Mouse (Mus musculus) megakaryocyte, adult 5-6 weeks (primary cell): ENCODE measurements around the gene Ubr4. TPM values are rescaled to one million over a fixed set of nuclear protein-coding genes. Genes with fewer than 3 reads are reported as not detected.

Experiments
- ATAC-seq: 2 replicates; pipeline ENCODE4 v1.8.0; 2016; ENCODE audit warnings: mild to moderate bottlenecking, inconsistent platforms; ENCODE audit not compliant: poor library complexity, severe bottlenecking
- total RNA-seq, 2 experiments: library from RNA; stranded (forward) in 1 of 2; stranded (reverse) in 1 of 2; fragments of 153-499, 151-499 nt in 1 of 2; fragments of 221-1000, 200-1000 nt in 1 of 2; gene quantifications; 2 replicates each; pipeline versions ENCODE4 v1.2.3 to v1.2.4; 2015 to 2017

Gene Ubr4
- total RNA-seq, 2 experiments from 2014 or later, result 49.1 to 59.0 TPM

DNA sequence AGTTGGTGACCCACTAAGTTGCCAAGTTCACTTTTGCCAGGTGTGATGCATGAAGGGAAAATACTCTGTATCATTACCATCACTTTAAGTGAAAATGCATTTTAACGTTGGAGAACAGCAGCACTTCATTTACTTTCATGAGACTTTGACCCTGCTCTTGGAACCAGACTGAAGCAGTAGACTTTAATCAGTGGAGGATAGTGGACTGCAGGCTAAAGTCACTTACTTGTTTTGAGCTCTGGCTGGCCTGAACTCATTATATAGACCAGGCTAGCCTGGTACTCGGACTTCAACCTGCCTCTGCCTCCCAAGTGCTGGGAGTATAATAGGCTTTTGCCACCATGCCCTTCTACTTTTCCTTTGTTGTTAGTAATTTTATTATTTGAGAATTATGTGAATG is 70.9 kb downstream of the Ubr4 start:
- no peak for ATAC-seq

- peak; percentile 100 for ATAC-seq
Observed at GRCm38 (mm10) chr4:139430176-139430575, 77.8 kb downstream of the Ubr4 start.

DNA sequence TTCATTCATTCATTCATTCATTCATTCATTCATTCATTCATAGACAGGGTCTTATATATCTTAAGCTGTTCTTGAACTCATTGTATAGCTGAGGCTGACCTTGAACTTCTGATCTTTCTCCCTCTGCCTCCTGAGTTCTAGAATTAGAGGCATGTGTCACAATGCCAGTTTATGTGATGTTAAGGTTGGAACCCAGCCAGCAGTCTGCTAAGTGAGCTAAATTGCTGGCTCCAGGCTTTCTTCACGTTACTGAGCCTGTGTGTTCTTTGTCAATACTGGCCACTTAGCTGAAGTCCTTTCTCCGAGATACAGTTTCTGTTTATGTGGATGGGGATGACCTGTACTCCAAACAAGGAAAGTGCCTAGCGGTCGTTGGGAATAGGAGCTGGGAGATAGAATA is 78.5 kb downstream of the Ubr4 start:
- no peak for ATAC-seq

GRCm38 (mm10) chr4:139432966-139433765 is 80.8 kb downstream of the Ubr4 start:
- ATAC-seq, result no peak

- no peak for ATAC-seq
Observed at GRCm38 (mm10) chr4:139441244-139441643, 88.8 kb downstream of the Ubr4 start.

DNA sequence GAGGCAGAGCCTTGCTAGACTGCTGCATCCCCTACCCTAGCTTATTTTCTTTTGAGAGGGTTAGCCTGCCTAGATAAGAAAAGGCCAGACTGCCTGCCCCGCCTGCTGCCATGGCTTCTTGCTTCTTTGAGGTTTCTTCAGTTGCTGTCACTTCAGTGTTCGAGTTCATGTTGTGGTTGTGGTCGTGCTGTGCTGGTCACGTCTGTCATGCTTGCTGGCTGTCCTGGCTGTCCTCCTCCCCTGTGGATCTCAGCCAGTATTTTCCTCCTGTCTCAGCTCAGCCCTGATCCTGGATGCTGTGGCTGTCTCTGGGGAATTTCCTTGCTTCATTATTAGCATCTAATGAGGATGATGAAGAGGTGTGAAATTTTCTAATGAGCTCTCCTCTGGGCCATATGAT is 89.4 kb downstream of the Ubr4 start:
- no peak for ATAC-seq

DNA sequence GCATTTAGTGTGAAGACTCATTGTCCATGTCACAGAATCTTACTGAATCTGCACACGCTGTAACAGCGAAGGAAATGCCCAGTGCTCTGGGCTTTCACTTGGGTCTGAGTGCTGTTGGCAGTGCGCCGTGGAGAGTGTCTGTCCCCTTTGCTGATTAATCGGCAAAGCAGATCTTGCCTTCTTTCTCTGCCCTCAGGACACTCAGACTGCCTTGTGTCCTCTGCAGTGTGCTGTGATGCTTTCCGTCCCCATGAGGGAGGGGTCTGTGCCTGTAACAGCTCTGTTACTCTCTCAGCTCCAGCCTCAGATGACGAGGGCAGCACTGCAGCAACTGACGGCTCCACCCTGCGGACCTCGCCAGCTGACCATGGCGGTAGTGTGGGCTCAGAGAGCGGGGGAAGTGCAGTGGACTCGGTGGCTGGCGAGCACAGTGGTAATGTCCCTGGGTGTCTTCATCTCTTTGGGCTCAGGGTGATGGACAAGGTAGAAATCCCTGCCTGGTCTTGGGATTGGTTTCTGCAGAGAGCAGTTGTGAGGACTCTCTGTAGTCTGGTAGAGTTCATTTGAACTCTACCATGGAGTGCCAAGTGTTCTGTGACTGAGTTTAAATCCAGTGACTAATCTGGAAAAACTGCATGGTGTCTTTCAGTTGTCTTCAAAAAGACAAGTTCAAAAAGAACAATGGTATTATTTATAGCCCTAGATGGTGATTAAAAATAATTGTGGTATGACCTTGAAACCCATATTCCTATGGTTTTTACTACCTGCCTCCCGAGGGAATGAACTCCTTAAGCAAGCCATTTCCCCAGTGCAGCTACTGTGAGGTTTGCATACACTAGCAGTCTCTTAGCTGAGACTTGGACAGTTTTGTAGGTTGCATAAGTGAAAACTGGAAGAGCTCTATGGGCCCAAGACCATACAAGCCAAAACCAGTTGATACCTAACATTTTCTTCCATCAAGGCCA is 90.3 kb downstream of the Ubr4 start:
- ATAC-seq, result no peak

DNA sequence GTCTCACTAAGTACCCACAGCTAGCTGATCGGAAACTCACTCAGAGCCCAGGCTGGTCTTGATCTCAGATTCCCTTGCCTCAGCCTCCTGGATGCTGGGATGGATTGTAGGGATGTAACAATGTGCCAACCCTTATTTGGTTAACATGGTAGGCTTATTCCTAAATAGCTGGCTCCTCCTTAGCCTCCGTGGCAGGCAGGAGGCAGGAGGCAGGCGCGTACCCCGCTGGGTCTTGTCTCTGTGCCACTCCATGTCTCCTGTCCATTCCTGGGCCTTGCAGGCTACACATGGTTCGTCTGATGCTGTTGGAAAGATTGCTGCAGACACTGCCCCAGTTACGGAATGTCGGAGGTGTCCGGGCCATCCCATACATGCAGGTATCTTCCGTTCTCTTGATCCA is 91.9 kb downstream of the Ubr4 start:
- ATAC-seq, result no peak

DNA sequence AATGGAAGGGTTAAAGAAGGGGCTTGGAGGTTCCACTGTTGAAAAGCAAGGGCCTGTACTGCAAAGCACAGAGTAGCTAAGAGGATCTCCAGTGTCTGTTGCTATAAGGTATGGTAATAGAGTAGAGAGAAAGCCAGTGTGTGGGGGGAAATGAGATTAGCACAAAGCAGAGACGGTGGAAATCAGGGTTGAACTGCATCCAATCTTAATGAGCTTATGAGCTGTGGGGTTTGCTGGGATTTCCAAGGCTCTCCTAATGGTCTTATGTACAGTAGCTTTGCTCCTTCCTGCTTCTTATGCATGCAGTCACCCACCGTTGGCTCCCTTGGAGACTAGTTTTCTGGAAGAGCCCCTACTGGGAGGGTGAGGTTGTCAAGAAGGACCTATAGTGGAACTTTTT is 93.8 kb downstream of the Ubr4 start:
- ATAC-seq, result no peak

DNA sequence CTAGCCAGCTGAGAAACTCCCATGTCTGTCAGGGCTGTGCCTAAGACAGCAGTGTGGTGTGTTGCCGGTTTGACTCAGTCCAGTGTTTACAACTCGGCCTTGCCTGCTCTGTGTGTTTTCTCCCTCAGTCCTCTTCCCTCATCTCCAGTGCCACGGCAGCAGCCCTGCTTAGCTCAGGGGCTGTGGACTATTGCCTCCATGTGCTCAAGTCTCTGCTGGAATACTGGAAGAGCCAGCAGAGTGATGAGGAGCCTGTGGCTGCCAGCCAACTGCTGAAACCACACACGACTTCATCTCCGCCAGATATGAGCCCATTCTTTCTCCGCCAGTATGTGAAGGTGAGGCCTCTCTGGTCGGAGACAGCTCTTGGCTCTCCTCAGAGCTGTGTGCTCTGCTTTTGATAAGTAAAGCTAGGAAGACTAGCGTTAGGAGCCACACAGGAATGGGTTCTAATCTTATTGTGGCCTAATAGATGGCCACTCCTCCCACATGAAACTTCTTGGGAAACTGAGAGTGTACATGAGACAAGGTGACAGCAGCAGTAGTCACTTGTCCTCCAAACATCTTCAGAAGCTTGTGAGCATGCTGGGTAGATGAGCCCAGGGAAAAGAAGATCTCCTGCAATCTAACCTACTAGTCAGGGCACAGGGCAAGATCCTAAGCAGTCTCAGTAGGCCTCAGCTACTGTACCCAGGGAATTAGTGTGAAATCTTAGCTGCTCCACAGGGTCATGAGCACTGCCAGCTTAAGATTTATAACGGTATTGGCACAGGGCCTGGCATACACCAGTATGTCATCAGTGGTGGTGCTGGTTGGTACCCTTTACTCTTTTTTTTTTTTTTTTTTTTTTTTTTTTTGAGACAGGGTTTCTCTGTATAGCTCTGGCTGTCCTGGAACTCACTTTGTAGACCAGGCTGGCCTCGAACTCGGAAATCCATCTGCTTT is 94.6 kb downstream of the Ubr4 start:
- no peak for ATAC-seq

- ATAC-seq, result no peak
Observed at GRCm38 (mm10) chr4:139452944-139453700, 100.7 kb downstream of the Ubr4 start.

- ATAC-seq, result no peak
Observed at GRCm38 (mm10) chr4:139454339-139454738, 101.9 kb downstream of the Ubr4 start.

- no peak for ATAC-seq
Observed at GRCm38 (mm10) chr4:139459970-139460369, 107.6 kb downstream of the Ubr4 start.

DNA sequence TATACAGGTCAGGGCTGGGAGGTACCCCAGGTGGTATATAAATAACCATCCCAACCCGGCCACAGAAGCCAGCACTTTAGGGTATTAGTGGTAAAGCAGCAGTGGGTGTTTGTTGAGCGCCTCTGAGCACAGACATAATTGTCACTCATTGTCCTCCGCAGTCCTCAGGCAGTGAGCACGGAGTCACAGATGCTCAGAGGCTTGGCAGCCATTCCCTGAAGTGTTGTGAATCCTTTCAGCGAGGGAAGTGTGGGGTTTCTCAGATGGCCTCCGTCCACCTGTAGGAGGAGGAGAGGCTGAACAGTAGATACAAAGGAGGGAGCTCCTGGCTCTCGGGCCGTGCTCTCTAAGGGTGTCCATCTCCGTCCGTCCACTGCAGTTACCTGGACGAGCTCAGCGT is 111.8 kb downstream of the Ubr4 start:
- no peak for ATAC-seq

- ATAC-seq, result no peak
Observed at GRCm38 (mm10) chr4:139466541-139466940, 114.1 kb downstream of the Ubr4 start.

GRCm38 (mm10) chr4:139470198-139470597 is 117.8 kb downstream of the Ubr4 start:
- peak; percentile 90 for ATAC-seq

DNA sequence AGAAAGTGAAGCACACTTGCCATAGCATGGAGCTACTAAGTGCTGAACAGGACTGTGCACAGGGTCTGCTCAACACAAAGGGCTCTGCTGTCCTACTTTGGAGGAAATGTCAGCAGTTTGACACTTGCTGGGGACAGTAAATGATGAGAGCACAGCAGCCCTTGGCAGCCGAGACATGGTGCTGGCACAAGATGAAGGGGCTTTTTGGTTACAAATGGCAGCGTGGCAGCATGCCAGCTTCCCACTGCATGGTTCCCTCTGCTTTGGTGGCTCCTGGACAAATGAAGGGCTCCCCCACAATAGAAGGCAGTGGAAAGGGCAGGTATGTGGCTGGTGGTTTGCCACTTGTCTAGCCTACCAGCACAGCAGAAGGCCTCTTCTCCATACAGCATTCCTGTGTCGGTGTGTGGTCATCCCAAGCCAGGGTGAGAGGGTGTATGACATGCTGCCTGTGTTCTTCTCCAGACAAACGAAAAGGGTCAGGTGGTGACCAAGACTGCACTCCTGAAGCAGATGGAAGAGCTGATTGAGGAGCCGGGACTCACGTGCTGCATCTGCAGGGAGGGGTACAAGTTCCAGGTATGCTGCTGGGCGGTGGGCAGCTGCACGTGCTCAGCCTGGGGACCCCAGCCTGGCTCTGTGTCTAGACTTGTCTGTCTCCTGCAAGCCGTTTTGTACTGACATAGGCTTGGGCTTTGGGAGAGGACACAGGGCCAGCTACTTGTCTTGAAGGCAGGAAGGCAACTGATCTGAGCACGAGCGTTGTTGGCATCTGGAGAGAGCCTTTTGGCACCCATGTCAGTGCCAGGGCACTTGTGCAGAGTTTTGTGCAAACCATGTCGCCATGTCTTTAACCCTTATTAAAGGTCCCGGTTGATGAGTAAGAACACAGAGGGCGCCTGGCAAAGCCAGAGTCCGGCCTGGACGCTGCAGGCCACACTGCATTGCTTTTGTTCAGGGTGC is 124.5 kb downstream of the Ubr4 start:
- ATAC-seq, result no peak

GRCm38 (mm10) chr4:139477983-139478382 is 125.6 kb downstream of the Ubr4 start:
- ATAC-seq, result no peak

GRCm38 (mm10) chr4:139479176-139479575 is 126.8 kb downstream of the Ubr4 start:
- ATAC-seq, result no peak
